Mouse (Mus musculus): Measurements from ENCODE around the gene Plaa.

DNA sequence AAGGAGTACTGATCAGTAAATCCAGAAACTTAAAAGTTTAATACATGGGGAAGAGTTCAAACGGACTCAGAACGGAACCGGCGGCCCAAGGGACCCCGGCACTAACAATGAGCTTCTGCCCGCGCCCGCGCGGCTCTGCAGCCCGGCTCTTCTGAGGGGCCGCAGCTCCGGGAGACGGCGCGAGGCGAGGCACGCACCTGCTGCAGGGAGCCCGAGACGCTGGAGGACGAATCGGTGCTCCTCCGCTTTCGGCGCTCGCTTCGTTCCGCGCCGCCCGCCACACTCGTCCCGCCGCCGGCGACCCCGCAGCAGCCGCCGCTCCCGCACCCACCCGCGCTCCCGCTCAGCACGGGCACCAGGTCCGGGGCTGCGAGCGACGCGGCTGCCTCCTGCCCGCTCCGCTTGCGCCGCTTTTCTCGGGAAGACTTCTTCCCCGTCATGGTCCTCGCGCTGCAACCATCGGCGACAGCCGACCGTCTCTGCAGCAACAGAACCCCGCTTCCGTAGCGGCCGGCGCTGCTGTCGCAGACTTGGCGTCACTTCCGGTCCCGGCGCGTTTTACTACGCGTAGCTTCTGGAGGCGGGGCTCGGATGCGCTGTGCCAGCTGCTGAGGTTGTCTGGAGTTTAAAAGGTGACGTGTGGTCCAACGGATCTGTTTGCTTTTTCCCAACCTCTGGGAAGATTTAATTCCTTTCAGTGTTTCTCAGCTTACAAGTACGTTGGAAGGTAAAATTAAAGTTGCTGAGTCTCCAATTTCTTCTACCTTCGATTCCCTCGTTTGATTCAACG is 46.6 kb downstream of the Plaa start, which contains the start of the genes Gm10306 and Caap1:
- TF ChIP-seq CTCF (IDR thresholded peaks at IDR 0.05 in 2 of 3, conservative IDR thresholded peaks at IDR 0.05 in 1 of 3; ENCODE audit: control insufficient read depth in 1 of 3, insufficient read depth in 1 of 3, low read depth in 2 of 3, low read length in 3 of 3, poor library complexity in 1 of 3, severe bottlenecking in 1 of 3), result no peak
- no peak for TF ChIP-seq E2F4 (IDR thresholded peaks at IDR 0.05; ENCODE audit: borderline replicate concordance, low read depth, low read length)
